Mouse (Mus musculus) brain, embryonic 14.5 days (tissue): ENCODE measurements at regions not wholly inside any gene's neighbourhood (a gene's known extent, or its start where the extent isn't known, plus 50 kb on each side); places are given as distances from the start of the nearest gene placed in this dataset.

Experiments
- CTCF ChIP-seq: fragments of 200-500 bp; IDR thresholded peaks from 2 replicates; pipeline ENCODE4 v1.5.1; 2012; ENCODE audit warnings: inconsistent platforms, mild to moderate bottlenecking, moderate library complexity, borderline replicate concordance; ENCODE audit not compliant: insufficient read depth, insufficient read length; ENCODE audit errors: extremely low read depth
- POLR2A ChIP-seq: fragments of 200-500 bp; IDR thresholded peaks from 2 replicates; pipeline ENCODE4 v1.6.1; 2012; ENCODE audit warnings: mild to moderate bottlenecking, inconsistent platforms, borderline replicate concordance; ENCODE audit not compliant: poor library complexity, insufficient read depth, insufficient read length, severe bottlenecking; ENCODE audit errors: extremely low read depth

GRCm38 (mm10) chr15:17181358-17182022, 452.9 kb downstream of the Cdh9 start:
- no peak for TF ChIP-seq CTCF
- no peak for TF ChIP-seq POLR2A
